Mouse (Mus musculus) lung, embryonic 14.5 days (tissue): ENCODE data around the gene Rpp14. TPM values are rescaled to one million over a fixed set of nuclear protein-coding genes. Genes with fewer than 3 reads are reported as not detected.

Experiments used
- ATAC-seq: fragments of 200-750 bp; cut with Nextera tagmentation; 2 replicates; pipeline ENCODE4 v1.8.0; 2017; ENCODE audit warnings: mild to moderate bottlenecking, moderate TSS enrichment, moderate library complexity; ENCODE audit not compliant: insufficient read depth
- DNase-seq: peaks from one replicate; pipeline ENCODE4 v3.0.0-alpha.2; 2015
- H3K27ac ChIP-seq: fragments of 300-500 bp; sonication (generic); 2 replicates; pipeline ENCODE4 v1.5.1; 2014; ENCODE audit warnings: low read depth, mild to moderate bottlenecking, moderate library complexity
- H3K27me3 ChIP-seq: fragments of 300-500 bp; sonication (generic); 2 replicates; pipeline ENCODE4 v1.6.1; 2014; ENCODE audit warnings: low read length, control low read depth; ENCODE audit not compliant: insufficient read depth
- H3K36me3 ChIP-seq: fragments of 300-500 bp; sonication (generic); 2 replicates; pipeline ENCODE4 v1.6.1; 2014; ENCODE audit warnings: control low read depth; ENCODE audit not compliant: insufficient read depth
- H3K4me1 ChIP-seq: fragments of 300-500 bp; sonication (generic); 2 replicates; pipeline ENCODE4 v1.6.1; 2014; ENCODE audit warnings: antibody characterized with exemption, control low read depth; ENCODE audit not compliant: insufficient read depth
- H3K4me2 ChIP-seq: fragments of 300-500 bp; sonication (generic); 2 replicates; pipeline ENCODE4 v1.6.1; 2014; ENCODE audit warnings: mild to moderate bottlenecking
- H3K4me3 ChIP-seq: fragments of 300-500 bp; sonication (generic); 2 replicates; pipeline ENCODE4 v1.5.1; 2014; ENCODE audit warnings: low read depth, low read length
- H3K9ac ChIP-seq: fragments of 300-500 bp; sonication (generic); 2 replicates; pipeline ENCODE4 v1.6.1; 2014
- H3K9me3 ChIP-seq: fragments of 300-500 bp; sonication (generic); 2 replicates; pipeline ENCODE4 v1.6.1; 2016; ENCODE audit warnings: low read depth, low read length, control low read depth
- CTCF ChIP-seq: IDR thresholded peaks from 2 replicates; pipeline ENCODE4 v1.5.1; 2016; ENCODE audit warnings: antibody characterized with exemption, low read depth
- WGBS: fragments of 180-500 bp; shearing (Covaris S2); extraction: QIAGEN DNeasy Blood & Tissue Kit; methylation state at CpG from one replicate; pipeline ENCODE4 v1.1.7; 2014; 5-methylcytosine and 5-hydroxymethylcytosine counted together
- polyA plus RNA-seq: library from polyadenylated mRNA; unstranded; fragments of >200 nt; fragmentation: Nextera tagmentation; extraction: Ambion mirVana; gene quantifications from 2 replicates; pipeline ENCODE4 v1.2.1, GENCODE M21; 2014

The Rpp14 gene
- polyA plus RNA-seq, 1 experiment from 2014 or later = 60.1 TPM

- H3K9ac ChIP-seq = no peak overlapping the region
- ATAC-seq = peak; percentile 82; the same call in 1 of the 2 replicates
- H3K4me3 ChIP-seq = no peak overlapping the region
- no peak overlapping the region for H3K4me2 ChIP-seq
- H3K27me3 ChIP-seq = no peaks in the 10 kb centered on the region
- 73% methylated on average over 7 of the region's 7 CpGs for WGBS
- no peak for TF ChIP-seq CTCF
- DNase-seq = peak; percentile 64
- H3K36me3 ChIP-seq = no peaks in the 10 kb centered on the region
- no peak overlapping the region for H3K27ac ChIP-seq
- no peaks in the 10 kb centered on the region for H3K9me3 ChIP-seq
- H3K4me1 ChIP-seq = no peaks in the 10 kb centered on the region
Measured at GRCm38 (mm10) chr14:8038791-8039448, 41.2 kb upstream of the Rpp14 start.

GRCm38 (mm10) chr14:8040179-8040578 is 40.0 kb upstream of the Rpp14 start:
- WGBS = 68% methylated on average over 3 of the region's 3 CpGs
- H3K27ac ChIP-seq = no peak overlapping the region
- H3K4me1 ChIP-seq = no peaks in the 10 kb centered on the region
- no peaks in the 10 kb centered on the region for H3K36me3 ChIP-seq
- DNase-seq = no peak
- no peaks in the 10 kb centered on the region for H3K9me3 ChIP-seq
- no peak overlapping the region for H3K9ac ChIP-seq
- TF ChIP-seq CTCF = no peak
- ATAC-seq = no peak
- no peak overlapping the region for H3K4me2 ChIP-seq
- no peak overlapping the region for H3K4me3 ChIP-seq
- no peaks in the 10 kb centered on the region for H3K27me3 ChIP-seq

- H3K27me3 ChIP-seq = no peaks in the 10 kb centered on the region
- WGBS = 85% methylated on average over 12 of the region's 12 CpGs
- DNase-seq = no peak
Measured at GRCm38 (mm10) chr14:8040911-8041678, 39.1 kb upstream of the Rpp14 start.

GRCm38 (mm10) chr14:8042120-8042519 is 38.0 kb upstream of the Rpp14 start:
- H3K4me2 ChIP-seq = no peak overlapping the region
- no peak overlapping the region for H3K27ac ChIP-seq
- H3K36me3 ChIP-seq = no peaks in the 10 kb centered on the region
- no peaks in the 10 kb centered on the region for H3K27me3 ChIP-seq
- TF ChIP-seq CTCF = no peak
- H3K9ac ChIP-seq = no peak overlapping the region
- no peak for DNase-seq
- H3K4me3 ChIP-seq = no peak overlapping the region
- ATAC-seq = no peak
- no peaks in the 10 kb centered on the region for H3K4me1 ChIP-seq
- no peaks in the 10 kb centered on the region for H3K9me3 ChIP-seq
- 85% methylated on average over 2 of the region's 2 CpGs for WGBS

More at GRCm38 (mm10) chr14:8040911-8041678, 39.1 kb upstream of the Rpp14 start:
- no peak for ATAC-seq
- no peak overlapping the region for H3K9ac ChIP-seq
- H3K4me3 ChIP-seq = no peak overlapping the region
- no peak overlapping the region for H3K4me2 ChIP-seq
- no peak for TF ChIP-seq CTCF
- H3K27ac ChIP-seq = no peak overlapping the region
- H3K36me3 ChIP-seq = no peaks in the 10 kb centered on the region
- H3K9me3 ChIP-seq = no peaks in the 10 kb centered on the region
- H3K4me1 ChIP-seq = no peaks in the 10 kb centered on the region

GRCm38 (mm10) chr14:8042577-8042976 is 37.6 kb upstream of the Rpp14 start:
- no peaks in the 10 kb centered on the region for H3K4me1 ChIP-seq
- H3K36me3 ChIP-seq = no peaks in the 10 kb centered on the region
- ATAC-seq = no peak
- no peak overlapping the region for H3K4me2 ChIP-seq
- no peak for TF ChIP-seq CTCF
- no peak overlapping the region for H3K27ac ChIP-seq
- no peak overlapping the region for H3K9ac ChIP-seq
- no peak overlapping the region for H3K4me3 ChIP-seq
- no peak for DNase-seq
- WGBS = 90% methylated on average over 9 of the region's 9 CpGs
- H3K27me3 ChIP-seq = no peaks in the 10 kb centered on the region
- no peaks in the 10 kb centered on the region for H3K9me3 ChIP-seq

GRCm38 (mm10) chr14:8044330-8044729 is 35.8 kb upstream of the Rpp14 start:
- no peak overlapping the region for H3K27ac ChIP-seq
- H3K36me3 ChIP-seq = 0 out of 2 replicates have a peak, but pooled peaks cover under 1% of the 10 kb centered on the region
- peak; percentile 52 for TF ChIP-seq CTCF
- ATAC-seq (no peak), DNase-seq (peak; percentile 71)
- no peak overlapping the region for H3K4me2 ChIP-seq
- H3K4me1 ChIP-seq = no peaks in the 10 kb centered on the region
- WGBS = 63% methylated on average over 8 of the region's 8 CpGs
- no peaks in the 10 kb centered on the region for H3K9me3 ChIP-seq
- no peak overlapping the region for H3K9ac ChIP-seq
- no peaks in the 10 kb centered on the region for H3K27me3 ChIP-seq
- H3K4me3 ChIP-seq = no peak overlapping the region

GRCm38 (mm10) chr14:8044786-8045185 is 35.4 kb upstream of the Rpp14 start:
- H3K4me1 ChIP-seq = no peaks in the 10 kb centered on the region
- DNase-seq (no peak), ATAC-seq (no peak)
- WGBS = 84% methylated on average over 6 of the region's 6 CpGs
- H3K4me3 ChIP-seq = no peak overlapping the region
- no peaks in the 10 kb centered on the region for H3K9me3 ChIP-seq
- peaks cover 5% of the 10 kb centered on the region; the same call in 1 of the 2 replicates for H3K36me3 ChIP-seq
- no peak overlapping the region for H3K9ac ChIP-seq
- TF ChIP-seq CTCF = no peak
- no peak overlapping the region for H3K4me2 ChIP-seq
- no peak overlapping the region for H3K27ac ChIP-seq
- H3K27me3 ChIP-seq = no peaks in the 10 kb centered on the region
